Mouse (Mus musculus) MEL (cell line): ENCODE data around the gene Bphl. TPM values are rescaled to one million over a fixed set of nuclear protein-coding genes. Genes with fewer than 3 reads are reported as not detected.

Experiments
- DNase-seq: peaks from one replicate; pipeline ENCODE4 v3.0.0; 2011; ENCODE audit warnings: low read depth, low spot score
- H3K27ac ChIP-seq: 2 replicates; pipeline ENCODE4 v1.5.1; 2012; ENCODE audit warnings: low read depth, mild to moderate bottlenecking, control low read depth, low read length, moderate library complexity; ENCODE audit not compliant: control insufficient read depth
- H3K27me3 ChIP-seq, 2 experiments: fragments of 150-350 bp in 1 of 2; sonication (generic) in 1 of 2; 2 replicates each; pipeline ENCODE4 v1.6.1; 2012; ENCODE audit warnings: low read length in 2 of 2, mild to moderate bottlenecking in 2 of 2, improper control_type of control experiment in 1 of 2, moderate library complexity in 1 of 2; ENCODE audit not compliant: insufficient read depth in 2 of 2, control insufficient read depth in 1 of 2
- H3K36me3 ChIP-seq, 2 experiments: 2 replicates each; pipeline ENCODE4 v1.6.1; 2012 to 2014; ENCODE audit warnings: low read length in 2 of 2, improper control_type of control experiment in 1 of 2, inconsistent platforms in 1 of 2, mild to moderate bottlenecking in 1 of 2; ENCODE audit not compliant: insufficient read depth in 2 of 2, control insufficient read depth in 1 of 2
- H3K4me1 ChIP-seq, 2 experiments: fragments of 150-350 bp in 1 of 2; sonication (generic) in 1 of 2; 2 replicates each; pipeline ENCODE4 v1.6.1; 2012; ENCODE audit warnings: low read length in 2 of 2, improper control_type of control experiment in 1 of 2, mild to moderate bottlenecking in 1 of 2; ENCODE audit not compliant: insufficient read depth in 2 of 2, control insufficient read depth in 1 of 2
- H3K4me3 ChIP-seq, 2 experiments: fragments of 150-350 bp in 1 of 2; sonication (generic) in 1 of 2; 2 replicates each; pipeline ENCODE4 v1.5.1; 2012; ENCODE audit warnings: low read depth in 2 of 2, low read length in 2 of 2, mild to moderate bottlenecking in 2 of 2, moderate library complexity in 2 of 2, control low read depth in 1 of 2, improper control_type of control experiment in 1 of 2; ENCODE audit not compliant: control insufficient read depth in 1 of 2, insufficient read depth in 1 of 2
- H3K79me2 ChIP-seq: 2 replicates; pipeline ENCODE4 v1.6.1; 2012; ENCODE audit warnings: mild to moderate bottlenecking, low read length, moderate library complexity; ENCODE audit not compliant: control insufficient read depth, poor library complexity, insufficient read depth
- H3K9ac ChIP-seq: 2 replicates; pipeline ENCODE4 v1.6.1; 2012; ENCODE audit warnings: low read depth, mild to moderate bottlenecking, control low read depth, low read length, moderate library complexity; ENCODE audit not compliant: control insufficient read depth, poor library complexity, severe bottlenecking
- H3K9me3 ChIP-seq: fragments of 150-350 bp; sonication (generic); replicated peaks from 2 replicates; pipeline ENCODE4 v1.6.1; 2012; ENCODE audit warnings: mild to moderate bottlenecking, low read length, improper control_type of control experiment, moderate library complexity; ENCODE audit not compliant: insufficient read depth
- BHLHE40 ChIP-seq: IDR thresholded peaks from 2 replicates; pipeline ENCODE4 v1.6.1; 2012; ENCODE audit warnings: low read depth, mild to moderate bottlenecking, inconsistent platforms, low read length, improper control_type of control experiment, borderline replicate concordance
- CHD1 ChIP-seq: IDR thresholded peaks from 2 replicates; pipeline ENCODE4 v1.6.1; 2012; ENCODE audit warnings: low read depth, mild to moderate bottlenecking, inconsistent platforms, low read length, improper control_type of control experiment
- CHD2 ChIP-seq: IDR thresholded peaks from 2 replicates; pipeline ENCODE4 v1.6.1; 2011; ENCODE audit warnings: low read length, improper control_type of control experiment
- CTCF ChIP-seq, 3 experiments: IDR thresholded peaks in 2 of 3; conservative IDR thresholded peaks in 1 of 3; 2 replicates each; pipeline ENCODE4 v1.5.1; 2011 to 2012; ENCODE audit warnings: low read length in 3 of 3, low read depth in 2 of 3, mild to moderate bottlenecking in 2 of 3, improper control_type of control experiment in 1 of 3, inconsistent platforms in 1 of 3, mixed read lengths in 1 of 3, moderate library complexity in 1 of 3; ENCODE audit not compliant: control insufficient read depth in 1 of 3, insufficient read depth in 1 of 3, poor library complexity in 1 of 3, severe bottlenecking in 1 of 3
- E2F4 ChIP-seq: IDR thresholded peaks from 2 replicates; pipeline ENCODE4 v1.6.1; 2011; ENCODE audit warnings: low read depth, low read length, improper control_type of control experiment, borderline replicate concordance
- ELF1 ChIP-seq: IDR thresholded peaks from 2 replicates; pipeline ENCODE4 v1.6.1; 2014; ENCODE audit warnings: low read depth, mild to moderate bottlenecking, inconsistent platforms, low read length, improper control_type of control experiment, moderate library complexity
- ETS1 ChIP-seq: IDR thresholded peaks from 2 replicates; pipeline ENCODE4 v1.6.1; 2012; ENCODE audit warnings: low read depth, mild to moderate bottlenecking, inconsistent platforms, low read length, improper control_type of control experiment, moderate library complexity
- GABPA ChIP-seq: IDR thresholded peaks from 2 replicates; pipeline ENCODE4 v1.6.1; 2012; ENCODE audit warnings: low read depth, mild to moderate bottlenecking, inconsistent platforms, low read length, improper control_type of control experiment, moderate library complexity
- GATA1 ChIP-seq: IDR thresholded peaks from 2 replicates; pipeline ENCODE4 v1.6.1; 2011; ENCODE audit warnings: low read depth, low read length, improper control_type of control experiment
- HCFC1 ChIP-seq: IDR thresholded peaks from 2 replicates; pipeline ENCODE4 v1.6.1; 2012; ENCODE audit warnings: low read depth, mild to moderate bottlenecking, inconsistent platforms, low read length, improper control_type of control experiment, moderate library complexity
- JUND ChIP-seq: IDR thresholded peaks from 2 replicates; pipeline ENCODE4 v1.6.1; 2011; ENCODE audit warnings: low read depth, mild to moderate bottlenecking, improper control_type of control experiment, low read length
- MAX ChIP-seq: IDR thresholded peaks from 2 replicates; pipeline ENCODE4 v1.6.1; 2011; ENCODE audit warnings: low read length, improper control_type of control experiment
- MAZ ChIP-seq: IDR thresholded peaks from 2 replicates; pipeline ENCODE4 v1.6.1; 2012; ENCODE audit warnings: low read depth, mild to moderate bottlenecking, inconsistent platforms, low read length, improper control_type of control experiment
- MXI1 ChIP-seq: IDR thresholded peaks from 2 replicates; pipeline ENCODE4 v1.6.1; 2011; ENCODE audit warnings: mild to moderate bottlenecking, low read depth, low read length, improper control_type of control experiment
- MYB ChIP-seq: IDR thresholded peaks from 2 replicates; pipeline ENCODE4 v1.6.1; 2011; ENCODE audit warnings: mild to moderate bottlenecking, low read depth, low read length, improper control_type of control experiment
- MYC ChIP-seq: IDR thresholded peaks from 2 replicates; pipeline ENCODE4 v1.6.1; 2011; ENCODE audit warnings: low read depth, mild to moderate bottlenecking, low read length, improper control_type of control experiment, moderate library complexity
- NELFE ChIP-seq: IDR thresholded peaks from 2 replicates; pipeline ENCODE4 v1.6.1; 2011; ENCODE audit warnings: low read depth, low read length, improper control_type of control experiment
- NRF1 ChIP-seq: IDR thresholded peaks from 2 replicates; pipeline ENCODE4 v1.6.1; 2014; ENCODE audit warnings: low read depth, mild to moderate bottlenecking, inconsistent platforms, low read length, improper control_type of control experiment, moderate library complexity; ENCODE audit not compliant: poor library complexity, insufficient read depth, severe bottlenecking
- POLR2A ChIP-seq, 2 experiments: IDR thresholded peaks; 2 replicates each; pipeline ENCODE4 v1.6.1; 2011 to 2012; ENCODE audit warnings: low read length in 2 of 2, mild to moderate bottlenecking in 2 of 2, control low read depth in 1 of 2, improper control_type of control experiment in 1 of 2, low read depth in 1 of 2, moderate library complexity in 1 of 2; ENCODE audit not compliant: control insufficient read depth in 1 of 2, insufficient read depth in 1 of 2, poor library complexity in 1 of 2
- POLR2AphosphoS2 ChIP-seq: IDR thresholded peaks from 2 replicates; pipeline ENCODE4 v1.6.1; 2011; ENCODE audit warnings: low read length, improper control_type of control experiment
- POLR2AphosphoS5 ChIP-seq: IDR thresholded peaks from 2 replicates; pipeline ENCODE4 v1.6.1; 2012; ENCODE audit warnings: low read depth, borderline replicate concordance, mild to moderate bottlenecking, inconsistent platforms, low read length, moderate library complexity, mixed read lengths
- RCOR1 ChIP-seq: IDR thresholded peaks from 2 replicates; pipeline ENCODE4 v1.6.1; 2012; ENCODE audit warnings: low read depth, mild to moderate bottlenecking, inconsistent platforms, low read length, improper control_type of control experiment
- SIN3A ChIP-seq: IDR thresholded peaks from 2 replicates; pipeline ENCODE4 v1.6.1; 2012; ENCODE audit warnings: low read length, improper control_type of control experiment, inconsistent platforms
- TAL1 ChIP-seq: IDR thresholded peaks from 2 replicates; pipeline ENCODE4 v1.6.1; 2012; ENCODE audit warnings: mild to moderate bottlenecking, inconsistent platforms, low read length, moderate library complexity, mixed read lengths
- TBP ChIP-seq: IDR thresholded peaks from 2 replicates; pipeline ENCODE4 v1.8.0; 2011; ENCODE audit warnings: low read depth, low read length, improper control_type of control experiment
- TCF12 ChIP-seq: IDR thresholded peaks from 2 replicates; pipeline ENCODE4 v1.6.1; 2014; ENCODE audit warnings: low read depth, mild to moderate bottlenecking, inconsistent platforms, low read length, improper control_type of control experiment, moderate library complexity
- UBTF ChIP-seq: IDR thresholded peaks from 2 replicates; pipeline ENCODE4 v1.6.1; 2012; ENCODE audit warnings: low read depth, mild to moderate bottlenecking, inconsistent platforms, low read length, improper control_type of control experiment, moderate library complexity, borderline replicate concordance; ENCODE audit not compliant: insufficient read depth
- USF2 ChIP-seq, 2 experiments: IDR thresholded peaks; 2 replicates each; pipeline ENCODE4 v1.6.1; 2011 to 2012; ENCODE audit warnings: improper control_type of control experiment in 2 of 2, low read length in 2 of 2, borderline replicate concordance in 1 of 2, inconsistent platforms in 1 of 2, low read depth in 1 of 2, mild to moderate bottlenecking in 1 of 2; ENCODE audit not compliant: insufficient read depth in 1 of 2
- ZC3H11A ChIP-seq: IDR thresholded peaks from 2 replicates; pipeline ENCODE4 v1.6.1; 2012; ENCODE audit warnings: low read depth, mild to moderate bottlenecking, inconsistent platforms, low read length, improper control_type of control experiment
- ZKSCAN1 ChIP-seq: IDR thresholded peaks from 2 replicates; pipeline ENCODE4 v1.6.1; 2012; ENCODE audit warnings: low read depth, mild to moderate bottlenecking, inconsistent platforms, low read length, improper control_type of control experiment, moderate library complexity
- ZMIZ1 ChIP-seq: IDR thresholded peaks from 2 replicates; pipeline ENCODE4 v1.6.1; 2012; ENCODE audit warnings: low read depth, mild to moderate bottlenecking, inconsistent platforms, low read length, improper control_type of control experiment, moderate library complexity
- ZNF384 ChIP-seq: IDR thresholded peaks from 2 replicates; pipeline ENCODE4 v1.6.1; 2012; ENCODE audit warnings: low read depth, mild to moderate bottlenecking, inconsistent platforms, low read length, improper control_type of control experiment
- polyA plus RNA-seq, 2 experiments: library from polyadenylated mRNA; stranded (reverse) in 1 of 2; unstranded in 1 of 2; fragments of >175 nt in 1 of 2; fragments of >200 nt in 1 of 2; gene quantifications; 2 replicates each; pipeline versions ENCODE4 v1.2.1 to v1.2.4; 2012; ENCODE audit warnings: low replicate concordance in 2 of 2, low read depth in 1 of 2; ENCODE audit not compliant: insufficient read length in 2 of 2, insufficient read depth in 1 of 2, missing spikeins in 1 of 2
- total RNA-seq: library from RNA; depleted of rRNA; stranded (reverse); fragments of 300-350 nt; gene quantifications from 2 replicates; pipeline ENCODE4 v1.2.3, GENCODE M21; 2012

The Bphl gene
- total and polyA plus RNA-seq, 3 experiments: 6.5 to 7.7 TPM; not detected in 1

DNA sequence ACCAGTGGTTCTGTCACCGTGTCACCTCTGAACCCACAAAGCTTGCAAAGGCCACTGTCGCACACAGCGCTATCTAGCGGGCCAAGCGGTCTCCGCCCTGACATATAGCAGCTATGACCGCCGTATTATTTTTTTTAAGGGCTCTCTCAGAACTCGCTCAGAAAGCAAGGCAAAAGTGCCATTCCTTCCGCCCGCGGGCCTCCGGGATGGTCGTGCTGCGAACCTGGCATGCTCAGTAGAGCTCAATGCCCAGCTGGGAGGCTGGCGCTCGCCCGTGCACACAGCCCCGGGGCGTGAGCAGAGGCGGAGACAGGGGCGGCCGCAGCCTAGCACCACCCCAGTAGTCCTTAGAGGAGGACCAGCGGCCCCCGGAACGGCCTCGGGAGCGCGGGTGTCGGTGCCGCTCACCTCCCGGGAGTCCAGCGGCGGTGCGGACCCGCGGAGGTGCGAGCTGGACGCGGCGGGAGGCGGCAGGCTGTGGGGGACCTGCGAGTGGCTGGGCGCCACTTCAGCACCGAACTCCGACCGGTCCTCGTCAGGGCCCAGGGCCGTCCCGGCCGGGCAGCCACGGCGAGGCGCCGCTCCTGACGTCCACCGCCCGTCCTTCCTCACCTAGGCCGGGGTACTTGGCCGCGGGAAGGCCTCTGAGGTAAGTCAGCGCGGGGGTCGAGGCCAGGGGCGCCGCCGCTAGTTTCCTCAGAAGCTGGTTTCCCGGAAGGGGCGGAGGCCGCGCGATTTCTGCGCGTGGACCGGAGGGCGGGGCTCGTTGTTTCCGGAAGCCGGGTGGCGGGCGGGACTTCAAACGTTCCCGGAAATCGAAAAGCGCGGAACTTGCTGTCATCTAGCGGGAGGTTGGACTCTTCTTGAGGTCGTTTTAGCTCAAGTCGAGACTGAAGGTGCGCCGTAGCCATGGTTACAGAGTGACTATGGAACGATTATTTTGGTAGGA lies 35.1 kb upstream of the Bphl start, which contains the start of the genes Ripk1 and Serpinb6a:
Gene Ripk1 (plus strand): TSS at position 306 of the 949 bp plus-strand sequence.
Gene Serpinb6a (minus strand): TSS at position 737 of the 949 bp plus-strand sequence.
- Histone ChIP-seq H3K27me3 (no peaks in the 10 kb centered on the region), H3K79me2 (peaks cover 15% of the 10 kb centered on the region), H3K9ac (peak within 1 kb of the TSS; percentile 99), H3K27ac (peak within 1 kb of the TSS; percentile 77), H3K4me1 (peaks cover 3 to 6% of the 10 kb centered on the region in 2 experiments; a peak in 2 of 4 replicates), H3K9me3 (no peaks in the 10 kb centered on the region), H3K36me3 (peaks cover 0 to 9% of the 10 kb centered on the region in 2 experiments; a peak in 2 of 4 replicates), H3K4me3 (peak within 1 kb of the TSS; percentile 88 to 99)
- TF ChIP-seq JUND (no peak), MXI1 (peak; percentile 88), ELF1 (peak; percentile 98), GATA1 (no peak), BHLHE40 (peak; percentile 47; the same call in 1 of the 2 replicates), ETS1 (peak; percentile 34; the same call in 1 of the 2 replicates), POLR2AphosphoS5 (no peak), MAZ (peak; percentile 72), E2F4 (0 out of 2 replicates have a peak, but pooled peaks have one; percentile 57), NRF1 (peak; percentile 57; the same call in 1 of the 2 replicates), ZNF384 (peak; percentile 58), TAL1 (no peak), POLR2A (IDR thresholded peaks at IDR 0.05; ENCODE audit: control insufficient read depth in 1 of 2, insufficient read depth in 1 of 2, low read depth in 1 of 2, low read length in 2 of 2, poor library complexity in 1 of 2) (peak; percentile 65 to 76), CHD2 (no peak), GABPA (no peak), ZMIZ1 (peak; percentile 79; the same call in 1 of the 2 replicates), RCOR1 (no peak; the same call in 1 of the 2 replicates), POLR2AphosphoS2 (peak; percentile 54; the same call in 1 of the 2 replicates), SIN3A (peak; percentile 94), CHD1 (0 out of 2 replicates have a peak, but pooled peaks have one; percentile 78), ZC3H11A (no peak), ZKSCAN1 (peak; percentile 14; the same call in 1 of the 2 replicates), MYB (no peak), TBP (peak; percentile 56; the same call in 1 of the 2 replicates), UBTF (peak; percentile 82; the same call in 1 of the 2 replicates), NELFE (peak; percentile 72), MYC (peak; percentile 69), MAX (peak; percentile 85), CTCF (IDR thresholded peaks at IDR 0.05 in 2 of 3, conservative IDR thresholded peaks at IDR 0.05 in 1 of 3; ENCODE audit: control insufficient read depth in 1 of 3, insufficient read depth in 1 of 3, low read depth in 2 of 3, low read length in 3 of 3, poor library complexity in 1 of 3, severe bottlenecking in 1 of 3) (peak; percentile 25 to 61 (median 53); a peak in 5 of 6 replicates), HCFC1 (peak; percentile 84), TCF12 (peak; percentile 39; the same call in 1 of the 2 replicates), USF2 (IDR thresholded peaks at IDR 0.05; ENCODE audit: borderline replicate concordance in 1 of 2, insufficient read depth in 1 of 2, low read depth in 1 of 2, low read length in 2 of 2) (no peak)
- DNase-seq: peak; percentile 96
